Mouse (Mus musculus) embryonic facial prominence, embryonic 11.5 days (tissue): ENCODE measurements around the gene Slc35a2. TPM values are rescaled to one million over a fixed set of nuclear protein-coding genes. Genes with fewer than 3 reads are reported as not detected.
"Not testable (repeated sequence)": the region's sequence is repeated elsewhere in the genome, so short reads cannot be mapped to it uniquely, and the experiment has no call there.

Experiments
- ATAC-seq: fragments of 200-750 bp; cut with Nextera tagmentation; replicated peaks from 2 replicates; pipeline ENCODE4 v1.8.0; 2017; ENCODE audit warnings: low read depth; ENCODE audit not compliant: insufficient number of reproducible peaks, low FRiP score, low TSS enrichment
- DNase-seq: peaks from one replicate; pipeline ENCODE4 v3.0.0-alpha.2; 2015; ENCODE audit warnings: low spot score
- H3K27ac ChIP-seq: fragments of 300-500 bp; sonication (generic); replicated peaks from 2 replicates; pipeline ENCODE4 v1.5.1; 2014; ENCODE audit warnings: mild to moderate bottlenecking, low read depth, low read length, control low read depth
- H3K27me3 ChIP-seq: fragments of 300-500 bp; sonication (generic); 2 replicates; pipeline ENCODE4 v1.6.1; 2014; ENCODE audit warnings: mild to moderate bottlenecking, low read length, moderate library complexity, mixed read lengths; ENCODE audit not compliant: control insufficient read depth, insufficient read depth
- H3K36me3 ChIP-seq: fragments of 300-500 bp; sonication (generic); replicated peaks from 2 replicates; pipeline ENCODE4 v1.6.1; 2014; ENCODE audit warnings: low read depth, mild to moderate bottlenecking, low read length, moderate library complexity, mixed read lengths; ENCODE audit not compliant: control insufficient read depth, insufficient read depth
- H3K4me1 ChIP-seq: fragments of 300-500 bp; sonication (generic); 2 replicates; pipeline ENCODE4 v1.6.1; 2014; ENCODE audit warnings: low read length, mixed read lengths; ENCODE audit not compliant: control insufficient read depth, insufficient read depth
- H3K4me2 ChIP-seq: fragments of 300-500 bp; sonication (generic); 2 replicates; pipeline ENCODE4 v1.6.1; 2014; ENCODE audit warnings: low read depth, mild to moderate bottlenecking, control low read depth, low read length, moderate library complexity
- H3K4me3 ChIP-seq: fragments of 300-500 bp; sonication (generic); 2 replicates; pipeline ENCODE4 v1.5.1; 2014; ENCODE audit warnings: low read depth, low read length, control low read depth
- H3K9ac ChIP-seq: fragments of 300-500 bp; sonication (generic); replicated peaks from 2 replicates; pipeline ENCODE4 v1.6.1; 2014; ENCODE audit warnings: mild to moderate bottlenecking, control low read depth, low read length
- H3K9me3 ChIP-seq: fragments of 300-500 bp; sonication (generic); replicated peaks from 2 replicates; pipeline ENCODE4 v1.6.1; 2016; ENCODE audit warnings: mild to moderate bottlenecking, low read length, inconsistent platforms, mixed read lengths; ENCODE audit not compliant: control insufficient read depth
- WGBS: fragments of 180-500 bp; shearing (Covaris S2); extraction: QIAGEN DNeasy Blood & Tissue Kit; methylation state at CpG from one replicate; pipeline ENCODE4 v1.1.7; 2014; 5-methylcytosine and 5-hydroxymethylcytosine counted together
- polyA plus RNA-seq: library from polyadenylated mRNA; unstranded; fragments of >200 nt; fragmentation: Nextera tagmentation; extraction: Ambion mirVana; gene quantifications from 2 replicates; pipeline ENCODE4 v1.2.1, GENCODE M21; 2014

The Slc35a2 gene
- polyA plus RNA-seq, 1 experiment from 2014 or later: 6.8 TPM

GRCm38 (mm10) chrX:7878007-7878419 is 5.8 kb upstream of the Slc35a2 start, which contains the start of gene Pim2:
Gene Pim2 (plus strand): TSS chrX:7878262.
- Histone ChIP-seq H3K27me3 (no peaks in the 10 kb centered on the region), H3K4me2 (peak within 1 kb of the TSS; percentile 76), H3K9ac (peak within 1 kb of the TSS; percentile 43; the same call in 1 of the 2 replicates), H3K4me1 (no peaks in the 10 kb centered on the region), H3K4me3 (peak within 1 kb of the TSS; percentile 34), H3K9me3 (no peaks in the 10 kb centered on the region), H3K27ac (no peak within 1 kb of the TSS), H3K36me3 (no peaks in the 10 kb centered on the region)
- ATAC-seq: peak; percentile 83
- WGBS: 24% methylated on average over 34 of the region's 38 CpGs
- DNase-seq: peak; percentile 80

GRCm38 (mm10) chrX:7878495-7878894 is 5.3 kb upstream of the Slc35a2 start:
- H3K9me3 ChIP-seq: no peaks in the 10 kb centered on the region
- no peaks in the 10 kb centered on the region for H3K27me3 ChIP-seq
- no peak overlapping the region for H3K27ac ChIP-seq
- no peaks in the 10 kb centered on the region for H3K4me1 ChIP-seq
- WGBS: 16% methylated on average over 21 of the region's 21 CpGs
- no peaks in the 10 kb centered on the region for H3K36me3 ChIP-seq
- H3K9ac ChIP-seq: peak overlapping the region; percentile 43; the same call in 1 of the 2 replicates
- peak overlapping the region; percentile 76 for H3K4me2 ChIP-seq
- ATAC-seq (peak; percentile 31), DNase-seq (no peak)
- H3K4me3 ChIP-seq: peak overlapping the region; percentile 34

DNA sequence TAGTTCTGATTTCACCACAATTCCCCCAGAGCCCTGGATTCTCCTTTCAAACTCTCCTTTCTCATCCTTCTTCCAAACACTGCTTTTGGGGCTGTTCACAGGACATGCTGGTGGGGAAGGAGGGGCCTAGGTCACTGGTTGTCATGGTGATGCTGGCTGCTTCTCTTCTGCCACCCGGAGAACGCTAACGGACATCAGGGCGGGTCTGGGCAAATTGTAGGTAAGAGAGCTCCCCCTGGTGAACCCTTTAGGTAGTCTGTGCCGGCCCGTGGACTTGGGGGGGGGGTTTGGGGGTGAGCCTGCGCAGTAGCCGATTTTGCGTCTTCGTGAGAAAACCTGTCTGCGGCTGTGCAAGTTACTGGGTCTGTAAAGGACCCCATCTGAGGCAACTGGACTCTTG is 4.0 kb upstream of the Slc35a2 start:
- H3K4me1 ChIP-seq: no peaks in the 10 kb centered on the region
- H3K36me3 ChIP-seq: no peaks in the 10 kb centered on the region
- H3K9me3 ChIP-seq: no peaks in the 10 kb centered on the region
- ATAC-seq: 0 out of 2 replicates have a peak, but pooled peaks have one; percentile 31
- H3K9ac ChIP-seq: no peak overlapping the region
- WGBS: 11% methylated on average over 11 of the region's 11 CpGs
- peak overlapping the region; percentile 21; the same call in 1 of the 2 replicates for H3K4me2 ChIP-seq
- peak; percentile 78 for DNase-seq
- H3K4me3 ChIP-seq: no peak overlapping the region
- H3K27ac ChIP-seq: no peak overlapping the region
- H3K27me3 ChIP-seq: no peaks in the 10 kb centered on the region

GRCm38 (mm10) chrX:7898211-7898610 is 14.4 kb downstream of the Slc35a2 start:
- H3K27ac ChIP-seq: no peak overlapping the region
- ATAC-seq (no peak), DNase-seq (no peak)
- H3K4me2 ChIP-seq: peak overlapping the region; percentile 41
- no peaks in the 10 kb centered on the region for H3K36me3 ChIP-seq
- no peaks in the 10 kb centered on the region for H3K9me3 ChIP-seq
- WGBS: 25% methylated on average over 12 of the region's 13 CpGs
- H3K9ac ChIP-seq: peak overlapping the region; percentile 44
- no peaks in the 10 kb centered on the region for H3K4me1 ChIP-seq
- no peaks in the 10 kb centered on the region for H3K27me3 ChIP-seq
- H3K4me3 ChIP-seq: peak overlapping the region; percentile 48

DNA sequence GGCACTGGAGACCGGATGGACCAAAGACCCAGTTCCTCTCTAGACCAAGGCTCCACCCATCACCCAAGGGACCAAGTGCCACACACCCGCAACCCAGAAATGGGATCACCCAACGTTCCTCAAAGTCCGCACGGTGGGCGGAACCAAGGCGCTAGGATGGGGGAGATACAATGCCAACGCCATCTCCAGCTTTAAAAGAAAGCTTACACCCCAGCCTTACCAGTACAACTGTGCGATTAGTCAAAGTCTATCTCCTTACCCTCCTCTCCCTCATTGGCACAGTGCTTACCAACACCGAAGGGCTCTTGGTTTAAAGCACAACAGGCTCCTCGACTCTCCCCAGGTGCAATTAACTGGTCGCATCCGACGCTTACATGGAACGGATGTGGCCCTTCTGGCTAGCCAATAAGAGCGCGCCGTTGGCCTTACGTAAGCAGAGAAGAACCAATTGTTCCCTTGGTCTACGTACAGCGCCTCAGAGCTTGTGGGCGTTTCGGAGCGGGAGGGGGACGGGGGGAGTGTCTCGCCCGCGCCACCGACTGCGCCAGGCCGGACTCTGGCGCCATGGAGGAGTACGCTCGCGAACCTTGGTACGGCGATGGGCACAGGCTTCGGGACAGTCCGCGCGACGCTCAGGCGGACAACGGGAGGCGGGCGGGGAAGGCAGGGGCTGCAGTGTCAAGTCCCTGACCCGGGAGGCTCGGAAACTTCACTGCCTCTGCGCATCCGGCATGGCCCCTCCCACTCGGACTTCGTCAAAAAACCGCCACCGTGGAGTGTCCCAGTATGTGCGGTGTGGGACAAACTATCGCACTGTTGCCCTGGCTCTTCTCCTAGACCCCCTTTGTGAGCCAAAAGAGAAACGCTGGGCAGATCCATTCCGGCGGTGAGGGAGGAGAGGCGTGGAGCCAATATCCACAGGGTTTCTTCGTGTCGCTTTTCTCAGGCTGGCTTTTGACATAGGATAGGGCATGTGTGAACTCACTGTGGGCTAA is 15.3 kb downstream of the Slc35a2 start, which contains the start of the genes Pqbp1 and Timm17b:
Gene Pqbp1 (minus strand): TSS at position 390 of the 995 bp plus-strand sequence.
Gene Timm17b (plus strand): TSS at position 478 of the 995 bp plus-strand sequence.
- Histone ChIP-seq H3K4me3 (peak within 1 kb of the TSS; percentile 48), H3K27me3 (no peaks in the 10 kb centered on the region), H3K4me2 (peak within 1 kb of the TSS; percentile 41), H3K4me1 (no peaks in the 10 kb centered on the region), H3K36me3 (no peaks in the 10 kb centered on the region), H3K27ac (0 out of 2 replicates have a peak within 1 kb of the TSS, but pooled peaks have one; percentile 31), H3K9me3 (no peaks in the 10 kb centered on the region), H3K9ac (peak within 1 kb of the TSS; percentile 61)
- ATAC-seq: peak; percentile 98
- DNase-seq: peak; percentile 90
- 18% methylated on average over 55 of the region's 62 CpGs for WGBS

DNA sequence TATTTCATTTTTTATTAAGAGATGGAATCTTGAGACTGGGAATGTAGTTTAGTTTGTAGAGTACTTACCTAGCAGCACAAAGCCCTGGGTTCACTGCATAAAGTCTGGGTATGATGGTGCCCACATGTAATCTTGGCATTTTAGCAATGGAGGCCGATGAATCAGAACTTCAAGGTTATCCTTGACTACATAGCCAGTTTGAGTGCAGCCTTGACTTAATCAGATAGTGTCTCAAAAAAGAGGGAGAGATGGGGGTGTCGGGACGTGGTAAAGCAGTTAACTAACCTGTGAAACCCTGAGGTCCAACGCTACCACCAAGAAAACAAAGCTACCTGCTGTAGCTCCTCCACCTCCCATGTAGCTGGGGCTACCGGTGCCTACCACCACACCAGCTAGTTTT is 20.6 kb downstream of the Slc35a2 start:
- ATAC-seq: no peak
- no peak for DNase-seq
- Histone ChIP-seq H3K4me2 (no peak overlapping the region), H3K9ac (no peak overlapping the region), H3K36me3 (no peaks in the 10 kb centered on the region), H3K27ac (no peak overlapping the region), H3K27me3 (no peaks in the 10 kb centered on the region), H3K4me1 (no peaks in the 10 kb centered on the region), H3K4me3 (no peak overlapping the region), H3K9me3 (no peaks in the 10 kb centered on the region)
- WGBS: 94% methylated on average over 5 of the region's 5 CpGs

GRCm38 (mm10) chrX:7907735-7908134 is 23.9 kb downstream of the Slc35a2 start, which contains the start of gene Gm10491:
Gene Gm10491 (minus strand): TSS chrX:7907835.
- ATAC-seq: no peak
- H3K27me3 ChIP-seq: no peaks in the 10 kb centered on the region
- no peak for DNase-seq
- no peaks in the 10 kb centered on the region for H3K4me1 ChIP-seq
- no peak within 1 kb of the TSS for H3K4me3 ChIP-seq
- 84% methylated on average over 5 of the region's 5 CpGs for WGBS
- H3K9ac ChIP-seq: no peak within 1 kb of the TSS
- H3K4me2 ChIP-seq: no peak within 1 kb of the TSS
- no peak within 1 kb of the TSS for H3K27ac ChIP-seq
- no peaks in the 10 kb centered on the region for H3K9me3 ChIP-seq
- no peaks in the 10 kb centered on the region for H3K36me3 ChIP-seq

GRCm38 (mm10) chrX:7909242-7909641 is 25.4 kb downstream of the Slc35a2 start, which contains the start of gene Gm10490:
Gene Gm10490 (plus strand): TSS chrX:7909542.
- not testable (repeated sequence) for H3K4me2 ChIP-seq, H3K9ac ChIP-seq, H3K27ac ChIP-seq, H3K4me3 ChIP-seq, H3K9me3 ChIP-seq, H3K4me1 ChIP-seq, H3K27me3 ChIP-seq, DNase-seq, H3K36me3 ChIP-seq, ATAC-seq
- WGBS: 90% methylated on average over 4 of the region's 4 CpGs
